ENCODE assay signal across 8 mouse cellular contexts in genomic region chr7:100287748-100288578, GRCm38 (mm10). TPM values are rescaled to one million over a fixed set of nuclear protein-coding genes. Genes with fewer than 3 reads are reported as not detected.
DNase-seq lines count a peak whose midpoint lies in the region; ATAC-seq lines count a peak whose summit lies in the region.

No protein-coding gene starts in this region.

- peak overlapping the region; percentile 89 for H3K27ac ChIP-seq in forebrain, embryonic 12.5 days
- H3K27ac ChIP-seq in intestine, embryonic 16.5 days (ENCODE audit: low read length) = peak overlapping the region; percentile 72
- H3K27ac ChIP-seq in liver, embryonic 16.5 days (ENCODE audit: low read length) = peak overlapping the region; percentile 36; the same call in 1 of the 2 replicates

- no peak overlapping the region for H3K9ac ChIP-seq in forebrain, embryonic 12.5 days
- H3K9ac ChIP-seq in intestine, embryonic 16.5 days (ENCODE audit: low read depth, low read length) = no peak overlapping the region
- no peak overlapping the region for H3K9ac ChIP-seq in liver, embryonic 16.5 days (ENCODE audit: low read depth, low read length)

- no peaks in the 10 kb centered on the region for H3K36me3 ChIP-seq in forebrain, embryonic 12.5 days (replicated peaks)
- H3K36me3 ChIP-seq in intestine, embryonic 16.5 days (ENCODE audit: control insufficient read depth, insufficient read depth, low read length) = no peaks in the 10 kb centered on the region
- no peaks in the 10 kb centered on the region for H3K36me3 ChIP-seq in liver, embryonic 16.5 days (ENCODE audit: control insufficient read depth, insufficient read depth)

- H3K4me1 ChIP-seq in forebrain, embryonic 12.5 days = peaks cover 35% of the 10 kb centered on the region
- peaks cover 24% of the 10 kb centered on the region for H3K4me1 ChIP-seq in intestine, embryonic 16.5 days (ENCODE audit: control insufficient read depth, insufficient read depth, low read length)
- H3K4me1 ChIP-seq in liver, embryonic 16.5 days (ENCODE audit: control insufficient read depth, low read depth, low read length) = no peaks in the 10 kb centered on the region; the same call in none of the 2 replicates

- DNase-seq in right cerebral cortex, postnatal 4 days = peak; percentile 56
- no peak for DNase-seq in right cerebral cortex, adult 18-20 months
- peak; percentile 36 for DNase-seq in ovary, postnatal 14 days (ENCODE audit: low spot score)
- DNase-seq in layer of hippocampus, postnatal 10 days (ENCODE audit: low spot score in 2 of 2) = no peak
- DNase-seq in frontal cortex, postnatal 25 days (ENCODE audit: low spot score in 2 of 2) = no peak

- no peak overlapping the region for H3K4me3 ChIP-seq in forebrain, embryonic 12.5 days (replicated peaks)
- H3K4me3 ChIP-seq in intestine, embryonic 16.5 days (ENCODE audit: low read length) = peak overlapping the region; percentile 18; the same call in 1 of the 2 replicates
- H3K4me3 ChIP-seq in liver, embryonic 16.5 days (ENCODE audit: low read depth, low read length) = 0 out of 2 replicates have a peak overlapping the region, but pooled peaks have one; percentile 7

- H3K4me2 ChIP-seq in forebrain, embryonic 12.5 days = peak overlapping the region; percentile 34
- peak overlapping the region; percentile 37 for H3K4me2 ChIP-seq in intestine, embryonic 16.5 days (ENCODE audit: low read depth, low read length)
- H3K4me2 ChIP-seq in liver, embryonic 16.5 days (ENCODE audit: low read depth, low read length) = peak overlapping the region; percentile 40

- WGBS in forebrain, embryonic 12.5 days = 15% methylated on average over 7 of the region's 7 CpGs
- WGBS in intestine, embryonic 16.5 days = 7% methylated on average over 7 of the region's 7 CpGs
- whole genome bisulfite sequencing in liver, embryonic 16.5 days (ENCODE audit: insufficient replicate concordance) = 39% methylated on average over 7 of the region's 7 CpGs

- H3K9me3 ChIP-seq in forebrain, embryonic 12.5 days = no peaks in the 10 kb centered on the region
- no peaks in the 10 kb centered on the region for H3K9me3 ChIP-seq in intestine, embryonic 16.5 days (ENCODE audit: control insufficient read depth, low read length)
- no peaks in the 10 kb centered on the region for H3K9me3 ChIP-seq in liver, embryonic 16.5 days (replicated peaks; ENCODE audit: control insufficient read depth, low read length)

- H3K27me3 ChIP-seq in forebrain, embryonic 12.5 days = peaks cover 30% of the 10 kb centered on the region
- peaks cover 9% of the 10 kb centered on the region; the same call in 1 of the 2 replicates for H3K27me3 ChIP-seq in intestine, embryonic 16.5 days (replicated peaks; ENCODE audit: control insufficient read depth, insufficient read depth, low read length)
- peaks cover 48% of the 10 kb centered on the region for H3K27me3 ChIP-seq in liver, embryonic 16.5 days (ENCODE audit: control insufficient read depth, insufficient read depth, low read depth, low read length)

- peak; percentile 76; the same call in 1 of the 2 replicates for ATAC-seq in forebrain, embryonic 12.5 days (ENCODE audit: low FRiP score)
- ATAC-seq in intestine, embryonic 16.5 days = peak; percentile 88
- ATAC-seq in liver, embryonic 16.5 days (ENCODE audit: low read depth) = peak; percentile 74

RNA-seq across cellular contexts. Expression of gene P4ha3, which starts 2.6 kb away (rescaled TPM):
- polyA plus RNA-seq in forebrain, embryonic 12.5 days (2016; fragmentation: Nextera tagmentation; extraction: Ambion mirVana) = 4.1 and 4.2 TPM in 2 replicates
- 3.6 and 3.7 TPM in 2 replicates for polyA plus RNA-seq in intestine, embryonic 16.5 days (2015; fragmentation: Nextera tagmentation; extraction: Ambion mirVana)
- 0.54 and 0.81 TPM in 2 replicates for polyA plus RNA-seq in liver, embryonic 16.5 days (2015; fragmentation: Nextera tagmentation; extraction: Ambion mirVana)
- 10 to 100 TPM in 1 of 2 experiments, 1 to 10 TPM in 1; 9.2 to 11.4 TPM for total RNA-seq in layer of hippocampus, postnatal 10 days (2021)

Comparison
In these comparisons a context has a peak if more than half of its experiments do, and no peak if none do; other contexts are left out.
1. DNase-seq: peak in right cerebral cortex, postnatal 4 days (single experiment) and ovary, postnatal 14 days (single experiment); none in right cerebral cortex, adult 18-20 months (single experiment), layer of hippocampus, postnatal 10 days (0 of 2) and frontal cortex, postnatal 25 days (0 of 2).
2. H3K27ac ChIP-seq: peak in every context shown above with its lines; median percentile 89 in forebrain, embryonic 12.5 days; 72 in intestine, embryonic 16.5 days; 36 in liver, embryonic 16.5 days.
3. Peak in every context shown above with its lines, with median percentiles within 50 percentile points of each other: ATAC-seq and H3K4me2 ChIP-seq.